In the genomic region with DNA sequence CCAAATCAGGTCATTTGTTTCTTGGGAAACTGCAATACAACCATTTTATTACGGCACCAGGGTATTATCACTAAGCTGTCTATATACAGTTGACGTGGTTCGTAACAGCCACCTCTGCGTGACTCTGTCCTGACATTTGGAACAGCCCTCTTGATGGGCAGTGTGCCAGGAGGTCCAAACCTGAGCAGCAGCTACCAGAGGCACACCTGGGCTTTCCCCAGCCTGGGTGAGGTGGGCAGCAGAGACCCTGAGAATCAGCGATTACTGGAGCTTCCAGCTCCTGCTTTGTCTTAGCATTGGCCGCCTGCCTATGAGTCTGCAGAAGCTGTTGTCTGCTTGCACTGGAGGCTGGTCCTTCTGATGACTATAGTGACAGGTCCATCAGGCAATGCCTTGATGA, we compare ENCODE assay signal across 28 mouse cellular contexts. TPM values are rescaled to one million over a fixed set of nuclear protein-coding genes. Genes with fewer than 3 reads are reported as not detected.
DNase-seq lines count a peak whose midpoint lies in the region; ATAC-seq and TF ChIP-seq lines count a peak whose summit lies in the region.
"Had no signal": no experiment of that assay in that cellular context is flagged by ENCODE, and none has a peak within 500 bp of the region (broad histone marks: within the 10 kb centered on the region; RNA-seq: fewer than 3 reads in every experiment).

No protein-coding gene starts in this region.

- H3K79me2 ChIP-seq in CH12.LX (replicated peaks; ENCODE audit: control insufficient read depth, extremely low read depth, insufficient read depth, poor library complexity, severe bottlenecking): peaks cover 21% of the 10 kb centered on the region

- H3K27me3 ChIP-seq in heart, embryonic 13.5 days (replicated peaks): no peaks in the 10 kb centered on the region
- H3K27me3 ChIP-seq in spleen, adult 2 months (ENCODE audit: control insufficient read depth, insufficient read depth, low read length): no peaks in the 10 kb centered on the region
- H3K27me3 ChIP-seq in CH12.LX (replicated peaks): no peaks in the 10 kb centered on the region
- H3K27me3 ChIP-seq in kidney, embryonic 15.5 days: no peaks in the 10 kb centered on the region
- H3K27me3 ChIP-seq: embryonic facial prominence, embryonic 13.5 days; forebrain, embryonic 12.5 days; forebrain, embryonic 15.5 days; hindbrain, embryonic 13.5 days; intestine, embryonic 15.5 days; Patski had no signal

- TF ChIP-seq EP300 in CH12.LX (IDR thresholded peaks at IDR 0.05; ENCODE audit: low read length): no peak

- H3K4me3 ChIP-seq in heart, embryonic 13.5 days: no peak overlapping the region
- no peak overlapping the region for H3K4me3 ChIP-seq in spleen, adult 2 months (ENCODE audit: extremely low read depth, insufficient read depth, insufficient read length)
- H3K4me3 ChIP-seq in CH12.LX (replicated peaks in 1 of 3; ENCODE audit: low read depth in 2 of 3, low read length in 2 of 3, poor library complexity in 1 of 3): no peak overlapping the region
- no peak overlapping the region for H3K4me3 ChIP-seq in kidney, embryonic 15.5 days (replicated peaks)
- H3K4me3 ChIP-seq: embryonic facial prominence, embryonic 10.5 days; embryonic facial prominence, embryonic 13.5 days; erythroblast, embryonic 14.5 days; forebrain, embryonic 12.5 days; forebrain, embryonic 15.5 days; hindbrain, embryonic 10.5 days; hindbrain, embryonic 13.5 days; intestine, embryonic 15.5 days had no signal

- TF ChIP-seq POLR2A in spleen, adult 2 months (IDR thresholded peaks at IDR 0.05; ENCODE audit: low read depth, low read length): no peak
- TF ChIP-seq POLR2A in CH12.LX (IDR thresholded peaks at IDR 0.05; ENCODE audit: low read depth, low read length): 0 out of 2 replicates have a peak, but pooled peaks have one; percentile 10

- dilution Hi-C loops in CH12.LX (cut with MboI; ENCODE audit: extremely low pct_ligation_motif_present, extremely low pct_unique_long_range_greater_than_20kb, low sequenced_read_pairs): no loop called here

- H3K9me3 ChIP-seq in heart, embryonic 13.5 days: no peaks in the 10 kb centered on the region
- H3K9me3 ChIP-seq in CH12.LX (replicated peaks; ENCODE audit: low read length): no peaks in the 10 kb centered on the region
- H3K9me3 ChIP-seq in kidney, embryonic 15.5 days (replicated peaks): no peaks in the 10 kb centered on the region
- H3K9me3 ChIP-seq: embryonic facial prominence, embryonic 10.5 days; embryonic facial prominence, embryonic 13.5 days; forebrain, embryonic 12.5 days; forebrain, embryonic 15.5 days; G1E; hindbrain, embryonic 10.5 days; hindbrain, embryonic 13.5 days; intestine, embryonic 15.5 days had no signal

- 0 out of 2 replicates have a peak overlapping the region, but pooled peaks have one; percentile 40 for H3K27ac ChIP-seq in heart, embryonic 13.5 days (replicated peaks)
- peak overlapping the region; percentile 58; the same call in 1 of the 2 replicates for H3K27ac ChIP-seq in spleen, adult 2 months (ENCODE audit: insufficient read depth, low read length)
- no peak overlapping the region for H3K27ac ChIP-seq in CH12.LX (ENCODE audit: insufficient read depth, low read depth)
- H3K27ac ChIP-seq in kidney, embryonic 15.5 days: no peak overlapping the region
- H3K27ac ChIP-seq: embryonic facial prominence, embryonic 10.5 days; embryonic facial prominence, embryonic 13.5 days; forebrain, embryonic 12.5 days; forebrain, embryonic 15.5 days; hindbrain, embryonic 10.5 days; hindbrain, embryonic 13.5 days; intestine, embryonic 15.5 days had no signal

- DNase-seq in heart, postnatal 36 days: no peak
- no peak for DNase-seq in spleen, adult 2 months (ENCODE audit: low read depth in 1 of 2, low spot score in 2 of 2)
- no peak for DNase-seq in spleen, adult 18-20 months
- DNase-seq in CH12.LX (ENCODE audit: extremely low read depth): no peak
- peak; percentile 15 for DNase-seq in naive thymus-derived CD4-positive, alpha-beta T cell, adult 2 months (ENCODE audit: low read depth)
- DNase-seq: adrenal gland, postnatal 10 days; adrenal gland, postnatal 36 days; cerebellum, adult 8-10 months; cerebellum, postnatal 10 days; embryo, embryonic 11 days; gastrocnemius, postnatal 25 days; kidney, adult 11 months had no signal

- ATAC-seq in heart, embryonic 13.5 days (ENCODE audit: extremely low read depth, insufficient number of reproducible peaks, low FRiP score, low TSS enrichment): no peak
- no peak for ATAC-seq in kidney, embryonic 15.5 days (replicated peaks; ENCODE audit: low FRiP score)
- ATAC-seq: forebrain, embryonic 15.5 days; hindbrain, embryonic 16.5 days; intestine, embryonic 15.5 days; Patski had no signal

- in situ Hi-C loops in CH12.LX (cut with MboI; ENCODE audit: low pct_ligation_motif_present, low pct_unique_long_range_greater_than_20kb, low sequenced_read_pairs): no loop called here

- H3K36me3 ChIP-seq in heart, embryonic 13.5 days: peaks cover 68% of the 10 kb centered on the region
- H3K36me3 ChIP-seq in spleen, adult 2 months (ENCODE audit: control insufficient read depth, insufficient read depth, low read length): peaks cover 58% of the 10 kb centered on the region
- H3K36me3 ChIP-seq in CH12.LX (replicated peaks in 1 of 2; ENCODE audit: control insufficient read depth in 1 of 2, insufficient read depth in 1 of 2, low read length in 1 of 2): peaks cover 84 to 96% of the 10 kb centered on the region in 2 experiments
- H3K36me3 ChIP-seq in kidney, embryonic 15.5 days: peaks cover 18% of the 10 kb centered on the region
- H3K36me3 ChIP-seq: forebrain, embryonic 15.5 days; G1E; hindbrain, embryonic 13.5 days; intestine, embryonic 15.5 days had no signal

- 63% methylated on average over 6 of the region's 6 CpGs for WGBS in heart, embryonic 13.5 days
- WGBS in spleen, adult 2 months: 82% methylated on average over 6 of the region's 6 CpGs
- 73% methylated on average over 6 of the region's 6 CpGs for WGBS in kidney, embryonic 15.5 days

- intact Hi-C loops in heart, postnatal 36 days (cut with DNase I): no loop called here

- H3K4me2 ChIP-seq in heart, embryonic 13.5 days: no peak overlapping the region
- no peak overlapping the region for H3K4me2 ChIP-seq in CH12.LX (ENCODE audit: insufficient read depth, low read depth, poor library complexity, severe bottlenecking)
- no peak overlapping the region for H3K4me2 ChIP-seq in kidney, embryonic 15.5 days
- H3K4me2 ChIP-seq: embryonic facial prominence, embryonic 13.5 days; forebrain, embryonic 12.5 days; forebrain, embryonic 15.5 days; heart, embryonic 11.5 days; hindbrain, embryonic 13.5 days; intestine, embryonic 15.5 days had no signal

- no peak for TF ChIP-seq RAD21 in CH12.LX (IDR thresholded peaks at IDR 0.05; ENCODE audit: low read depth, low read length)

- TF ChIP-seq CTCF in spleen, adult 2 months (IDR thresholded peaks at IDR 0.05; ENCODE audit: extremely low read depth, insufficient read depth, insufficient read length, insufficient replicate concordance): no peak
- no peak for TF ChIP-seq CTCF in CH12.LX (conservative IDR thresholded peaks at IDR 0.05 in 1 of 2, IDR thresholded peaks at IDR 0.05 in 1 of 2; ENCODE audit: low read depth in 2 of 2, low read length in 2 of 2)

- H3K9ac ChIP-seq in heart, embryonic 13.5 days: no peak overlapping the region
- no peak overlapping the region for H3K9ac ChIP-seq in CH12.LX (ENCODE audit: insufficient read depth, low read depth)
- no peak overlapping the region for H3K9ac ChIP-seq in kidney, embryonic 15.5 days
- H3K9ac ChIP-seq: embryonic facial prominence, embryonic 13.5 days; forebrain, embryonic 12.5 days; forebrain, embryonic 15.5 days; hindbrain, embryonic 13.5 days; intestine, embryonic 15.5 days had no signal

- H3K4me1 ChIP-seq in heart, embryonic 13.5 days: peaks cover 51% of the 10 kb centered on the region
- peaks cover 59% of the 10 kb centered on the region for H3K4me1 ChIP-seq in spleen, adult 2 months (ENCODE audit: control insufficient read depth, insufficient read depth, insufficient read length)
- peaks cover 52 to 89% of the 10 kb centered on the region in 2 experiments for H3K4me1 ChIP-seq in CH12.LX (ENCODE audit: control insufficient read depth in 1 of 2, insufficient read depth in 2 of 2)
- peaks cover 2% of the 10 kb centered on the region; the same call in 1 of the 2 replicates for H3K4me1 ChIP-seq in kidney, embryonic 15.5 days
- H3K4me1 ChIP-seq: forebrain, embryonic 15.5 days; hindbrain, embryonic 13.5 days had no signal

TF ChIP-seq in CH12.LX, 34 proteins besides CTCF, POLR2A, EP300 and RAD21:
- TF ChIP-seq ZMIZ1 (IDR thresholded peaks at IDR 0.05; ENCODE audit: low read depth, low read length) (0 out of 2 replicates have a peak, but pooled peaks have one; percentile 5), CHD2 (IDR thresholded peaks at IDR 0.05; ENCODE audit: low read length) (no peak)

RNA-seq across cellular contexts. Expression of a gene that starts 11.8 kb away (rescaled TPM):
- 28.5 and 28.9 TPM in 2 replicates for polyA plus RNA-seq in heart, embryonic 13.5 days (2015; fragmentation: Nextera tagmentation; extraction: Ambion mirVana)
- total RNA-seq in heart, postnatal 36 days (2021): 10 to 100 TPM; 10.9 to 11.7 TPM
- 15.6 and 18.4 TPM in 2 replicates for polyA plus RNA-seq in spleen, adult 2 months (2012; rRNA removed)
- 37.6 and 44.9 TPM in 2 replicates for total RNA-seq in CH12.LX (2012; rRNA removed)
- 30.1 and 31.7 TPM in 2 replicates for total RNA-seq in CH12.LX (2014; rRNA removed)
- polyA plus RNA-seq in CH12.LX (2012; ENCODE audit: insufficient read length, low read depth): 33.1 and 39.2 TPM in 2 replicates
- 24.3 and 27.0 TPM in 2 replicates for polyA plus RNA-seq in kidney, embryonic 15.5 days (2015; fragmentation: Nextera tagmentation; extraction: Ambion mirVana)

RNA-seq across cellular contexts. Expression of a gene that starts 58.9 kb away (rescaled TPM):
- polyA plus RNA-seq in heart, embryonic 13.5 days (2015; fragmentation: Nextera tagmentation; extraction: Ambion mirVana): 0.27 and 0.53 TPM in 2 replicates
- under 1 TPM; 0.11 to 0.19 TPM for total RNA-seq in heart, postnatal 36 days (2021)
- polyA plus RNA-seq in spleen, adult 2 months (2012; rRNA removed): 0.74 and 0.77 TPM in 2 replicates
- 1.3 and 2.2 TPM in 2 replicates for total RNA-seq in CH12.LX (2012; rRNA removed)
- total RNA-seq in CH12.LX (2014; rRNA removed): 1.2 and 1.3 TPM in 2 replicates
- polyA plus RNA-seq in CH12.LX (2012; ENCODE audit: insufficient read length, low read depth): 2.3 and 3.0 TPM in 2 replicates
- polyA plus RNA-seq in kidney, embryonic 15.5 days (2015; fragmentation: Nextera tagmentation; extraction: Ambion mirVana): 1.6 TPM in 2 replicates
- total RNA-seq: gastrocnemius, adult 8-10 months; granulocyte monocyte progenitor cell, adult 5-6 weeks had no signal
- polyA plus RNA-seq: erythroblast, embryonic 14.5 days; G1E had no signal

Comparison
In these comparisons a context has a peak if more than half of its experiments do, and no peak if none do; other contexts are left out.
1. H3K27ac ChIP-seq: peak in heart, embryonic 13.5 days (single experiment) and spleen, adult 2 months (single experiment); none in CH12.LX (single experiment) and kidney, embryonic 15.5 days (single experiment).